Mouse (Mus musculus): ENCODE data around the gene Metap2. TPM values are rescaled to one million over a fixed set of nuclear protein-coding genes. Genes with fewer than 3 reads are reported as not detected.
A peak's percentile ranks its signal among the peaks of the same experiment; 100 is the strongest.
"Not testable (repeated sequence)": the region's sequence is repeated elsewhere in the genome, so short reads cannot be mapped to it uniquely, and the experiment has no call there.

The Metap2 gene
- polyA plus RNA-seq, 1 experiment from 2014 or later = 249 TPM

GRCm38 (mm10) chr10:93813755-93814154 lies 83.1 kb downstream of the Metap2 start:
- Histone ChIP-seq H3K27me3 (peaks cover 22% of the 10 kb centered on the region; the same call in 1 of the 2 replicates), H3K36me3 (no peaks in the 10 kb centered on the region), H3K27ac (no peak overlapping the region), H3K4me2 (no peak overlapping the region), H3K9ac (no peak overlapping the region), H3K9me3 (replicated peaks) (no peaks in the 10 kb centered on the region), H3K4me1 (replicated peaks) (no peaks in the 10 kb centered on the region), H3K4me3 (replicated peaks) (no peak overlapping the region)
- 72% methylated on average over 10 of the region's 10 CpGs for WGBS (ENCODE audit: insufficient replicate concordance)
- ATAC-seq (ENCODE audit: low read depth) = no peak
- DNase-seq = no peak

GRCm38 (mm10) chr10:93812774-93813415 lies 84.0 kb downstream of the Metap2 start:
- WGBS (ENCODE audit: insufficient replicate concordance) = 12% methylated on average over 10 of the region's 10 CpGs
- Histone ChIP-seq H3K4me2 (0 out of 2 replicates have a peak overlapping the region, but pooled peaks have one; percentile 37), H3K27me3 (peaks cover 21% of the 10 kb centered on the region; the same call in 1 of the 2 replicates), H3K9me3 (replicated peaks) (no peaks in the 10 kb centered on the region), H3K9ac (no peak overlapping the region), H3K4me3 (replicated peaks) (no peak overlapping the region), H3K4me1 (replicated peaks) (no peaks in the 10 kb centered on the region), H3K27ac (no peak overlapping the region), H3K36me3 (no peaks in the 10 kb centered on the region)
- ATAC-seq (ENCODE audit: low read depth) = no peak
- DNase-seq = no peak

DNA sequence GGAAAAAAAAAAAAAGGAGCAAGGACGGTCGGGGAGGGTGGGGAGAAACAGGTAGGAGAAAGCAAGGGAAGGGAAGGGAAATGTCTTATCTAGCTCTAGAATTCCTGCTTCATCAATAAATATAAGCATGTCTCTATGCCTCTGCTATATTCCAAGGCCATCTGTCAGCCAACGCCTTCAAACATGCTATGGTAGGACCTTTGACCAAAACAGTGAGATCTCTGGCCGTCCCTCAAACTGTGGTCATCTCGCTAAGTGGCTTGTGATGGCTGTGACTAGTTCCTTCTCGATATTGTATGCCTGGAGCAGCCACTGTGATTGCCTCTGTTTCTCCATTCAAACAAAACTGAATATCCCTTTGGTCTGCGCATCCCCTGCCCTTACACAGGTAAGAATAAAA lies 84.8 kb downstream of the Metap2 start:
- H3K4me2 ChIP-seq = no peak overlapping the region
- DNase-seq (no peak), ATAC-seq (ENCODE audit: low read depth) (no peak)
- no peak overlapping the region for H3K27ac ChIP-seq
- H3K27me3 ChIP-seq = peaks cover 13% of the 10 kb centered on the region; the same call in 1 of the 2 replicates
- WGBS (ENCODE audit: insufficient replicate concordance) = 71% methylated on average over 7 of the region's 7 CpGs
- H3K9me3 ChIP-seq (replicated peaks) = no peaks in the 10 kb centered on the region
- no peaks in the 10 kb centered on the region for H3K36me3 ChIP-seq
- H3K4me1 ChIP-seq (replicated peaks) = no peaks in the 10 kb centered on the region
- no peak overlapping the region for H3K4me3 ChIP-seq (replicated peaks)
- no peak overlapping the region for H3K9ac ChIP-seq

GRCm38 (mm10) chr10:93810590-93811185 lies 86.2 kb downstream of the Metap2 start:
- Histone ChIP-seq H3K27ac (no peak overlapping the region), H3K36me3 (no peaks in the 10 kb centered on the region), H3K9me3 (replicated peaks) (no peaks in the 10 kb centered on the region), H3K4me1 (replicated peaks) (no peaks in the 10 kb centered on the region), H3K4me2 (no peak overlapping the region), H3K9ac (no peak overlapping the region), H3K4me3 (replicated peaks) (no peak overlapping the region), H3K27me3 (0 out of 2 replicates have a peak, but pooled peaks cover 3% of the 10 kb centered on the region)
- WGBS (ENCODE audit: insufficient replicate concordance) = 60% methylated on average over 7 of the region's 7 CpGs
- ATAC-seq (ENCODE audit: low read depth) = no peak
- no peak for DNase-seq

- H3K27ac ChIP-seq; H3K36me3 ChIP-seq; H3K4me3 ChIP-seq (replicated peaks); H3K9ac ChIP-seq; H3K9me3 ChIP-seq (replicated peaks); H3K4me2 ChIP-seq; H3K27me3 ChIP-seq; H3K4me1 ChIP-seq (replicated peaks); DNase-seq; ATAC-seq (ENCODE audit: low read depth): not testable (repeated sequence)
- 82% methylated on average over 8 of the region's 8 CpGs for WGBS (ENCODE audit: insufficient replicate concordance)
Measured at GRCm38 (mm10) chr10:93809438-93809837, 87.5 kb downstream of the Metap2 start.

Other genes with a start within 250 kb of the Metap2 start
- 2.4 and 2.7 TPM in 2 replicates for gene Usp44, start 65.5 kb downstream of the Metap2 start, polyA plus RNA-seq (2015; fragmentation: Nextera tagmentation; extraction: Ambion mirVana)
- gene Vezt, start 138.7 kb upstream of the Metap2 start, polyA plus RNA-seq (2015; fragmentation: Nextera tagmentation; extraction: Ambion mirVana) = 11.3 and 16.2 TPM in 2 replicates
- 2.4 and 3.0 TPM in 2 replicates for gene Fgd6, start 138.9 kb upstream of the Metap2 start, polyA plus RNA-seq (2015; fragmentation: Nextera tagmentation; extraction: Ambion mirVana)

All from liver, embryonic 13.5 days (tissue).